Comparison of ENCODE assay signal across 29 mouse cellular contexts in genomic region chr6:146535501-146535900, GRCm38 (mm10).
"Had no signal": no experiment of that assay in that cellular context is flagged by ENCODE, and none has a peak within 500 bp of the region (broad histone marks: within the 10 kb centered on the region; RNA-seq: fewer than 3 reads in every experiment).

No protein-coding gene starts in this region.

- H3K27ac ChIP-seq: left cerebral cortex, adult 2 months; limb, embryonic 10.5 days; limb, embryonic 12.5 days; limb, embryonic 13.5 days; limb, embryonic 15.5 days; liver, embryonic 12.5 days; liver, embryonic 13.5 days; liver, embryonic 14.5 days; liver, embryonic 15.5 days; lung, embryonic 15.5 days; macrophage; midbrain, embryonic 10.5 days; midbrain, embryonic 12.5 days; midbrain, embryonic 13.5 days; midbrain, embryonic 15.5 days had no signal

- H3K9ac ChIP-seq: limb, embryonic 12.5 days; limb, embryonic 13.5 days; limb, embryonic 15.5 days; liver, embryonic 12.5 days; liver, embryonic 13.5 days; liver, embryonic 14.5 days; liver, embryonic 15.5 days; liver, postnatal 0 days; lung, embryonic 15.5 days; midbrain, embryonic 12.5 days; midbrain, embryonic 13.5 days; midbrain, embryonic 15.5 days had no signal

- DNase-seq: left cerebral cortex, postnatal 4 days; liver; liver, embryonic 13.5 days; liver, postnatal 0 days; lung, adult 18-20 months; lung, adult 2 months; lung, postnatal 14 days; lung, postnatal 36 days; midbrain, embryonic 14.5 days had no signal

- H3K4me2 ChIP-seq: limb, embryonic 12.5 days; limb, embryonic 13.5 days; limb, embryonic 15.5 days; liver, embryonic 11.5 days; liver, embryonic 12.5 days; liver, embryonic 13.5 days; liver, embryonic 15.5 days; lung, embryonic 15.5 days; midbrain, embryonic 11.5 days; midbrain, embryonic 12.5 days; midbrain, embryonic 13.5 days; midbrain, embryonic 15.5 days had no signal

- H3K4me1 ChIP-seq: limb, embryonic 12.5 days; limb, embryonic 13.5 days; limb, embryonic 15.5 days; liver, embryonic 12.5 days; liver, embryonic 13.5 days; liver, embryonic 15.5 days; midbrain, embryonic 10.5 days; midbrain, embryonic 12.5 days; midbrain, embryonic 13.5 days; midbrain, embryonic 15.5 days had no signal

- H3K27me3 ChIP-seq: limb, embryonic 12.5 days; limb, embryonic 13.5 days; limb, embryonic 15.5 days; liver, embryonic 12.5 days; liver, embryonic 13.5 days; liver, embryonic 15.5 days; lung, embryonic 15.5 days; midbrain, embryonic 12.5 days; midbrain, embryonic 13.5 days; midbrain, embryonic 15.5 days had no signal

- H3K9me3 ChIP-seq: limb, embryonic 10.5 days; limb, embryonic 12.5 days; limb, embryonic 15.5 days; liver, embryonic 12.5 days; liver, embryonic 13.5 days; liver, embryonic 15.5 days; lung, embryonic 15.5 days; megakaryocyte, embryonic 14.5 days; midbrain, embryonic 10.5 days; midbrain, embryonic 12.5 days; midbrain, embryonic 13.5 days; midbrain, embryonic 15.5 days had no signal

- H3K36me3 ChIP-seq: limb, embryonic 10.5 days; limb, embryonic 12.5 days; limb, embryonic 13.5 days; limb, embryonic 15.5 days; liver, embryonic 12.5 days; liver, embryonic 13.5 days; liver, embryonic 15.5 days; lung, embryonic 15.5 days; midbrain, embryonic 10.5 days; midbrain, embryonic 12.5 days; midbrain, embryonic 13.5 days; midbrain, embryonic 15.5 days had no signal

- ATAC-seq: liver, embryonic 12.5 days; liver, postnatal 0 days; lung, postnatal 0 days; midbrain, embryonic 13.5 days; midbrain, embryonic 15.5 days; midbrain, embryonic 16.5 days had no signal

- H3K4me3 ChIP-seq: left cerebral cortex, adult 2 months; limb, embryonic 10.5 days; limb, embryonic 12.5 days; limb, embryonic 13.5 days; limb, embryonic 15.5 days; liver, embryonic 12.5 days; liver, embryonic 13.5 days; liver, embryonic 15.5 days; lung, embryonic 15.5 days; megakaryocyte, embryonic 14.5 days; midbrain, embryonic 10.5 days; midbrain, embryonic 12.5 days; midbrain, embryonic 13.5 days; midbrain, embryonic 15.5 days; myocyte had no signal
